Mouse (Mus musculus): ENCODE measurements around the gene Disc1. TPM values are rescaled to one million over a fixed set of nuclear protein-coding genes. Genes with fewer than 3 reads are reported as not detected.

Disc1 gene
- polyA plus RNA-seq, 1 experiment, result 1.1 TPM

- 49% methylated on average over 10 of the region's 10 CpGs for WGBS
- DNase-seq, result no peak
These were observed 80.9 kb downstream of the Disc1 start for GRCm38 (mm10) chr8:125134876-125135275.

GRCm38 (mm10) chr8:125139689-125140150, 85.7 kb downstream of the Disc1 start:
- TF ChIP-seq CTCF (IDR thresholded peaks at IDR 0.05; ENCODE audit: insufficient read depth, low read length) (no peak), POLR2A (IDR thresholded peaks at IDR 0.05; ENCODE audit: borderline replicate concordance, extremely low read depth, low read depth, low read length) (no peak)
- WGBS, result 82% methylated on average over 13 of the region's 13 CpGs
- Histone ChIP-seq H3K4me3 (replicated peaks; ENCODE audit: extremely low read depth, low read depth, low read length) (no peak overlapping the region), H3K4me1 (ENCODE audit: control insufficient read depth, insufficient read depth, low read length) (no peaks in the 10 kb centered on the region)
- DNase-seq, result no peak

More at GRCm38 (mm10) chr8:125134876-125135275, 80.9 kb downstream of the Disc1 start:
- Histone ChIP-seq H3K4me3 (replicated peaks; ENCODE audit: extremely low read depth, low read depth, low read length) (no peak overlapping the region), H3K4me1 (ENCODE audit: control insufficient read depth, insufficient read depth, low read length) (no peaks in the 10 kb centered on the region)
- TF ChIP-seq POLR2A (IDR thresholded peaks at IDR 0.05; ENCODE audit: borderline replicate concordance, extremely low read depth, low read depth, low read length), result no peak
- no peak for TF ChIP-seq CTCF (IDR thresholded peaks at IDR 0.05; ENCODE audit: insufficient read depth, low read length)

GRCm38 (mm10) chr8:125140965-125141364, 87.0 kb downstream of the Disc1 start:
- Histone ChIP-seq H3K4me3 (replicated peaks; ENCODE audit: extremely low read depth, low read depth, low read length) (no peak overlapping the region), H3K4me1 (ENCODE audit: control insufficient read depth, insufficient read depth, low read length) (no peaks in the 10 kb centered on the region)
- WGBS, result 72% methylated on average over 7 of the region's 7 CpGs
- TF ChIP-seq CTCF (IDR thresholded peaks at IDR 0.05; ENCODE audit: insufficient read depth, low read length) (no peak), POLR2A (IDR thresholded peaks at IDR 0.05; ENCODE audit: borderline replicate concordance, extremely low read depth, low read depth, low read length) (no peak)
- DNase-seq, result no peak

GRCm38 (mm10) chr8:125156863-125157640, 103.1 kb downstream of the Disc1 start:
- WGBS, result 87% methylated on average over 20 of the region's 20 CpGs
- TF ChIP-seq CTCF (IDR thresholded peaks at IDR 0.05; ENCODE audit: insufficient read depth, low read length), result no peak
- no peak for TF ChIP-seq POLR2A (IDR thresholded peaks at IDR 0.05; ENCODE audit: borderline replicate concordance, extremely low read depth, low read depth, low read length)

GRCm38 (mm10) chr8:125157641-125158005, 103.6 kb downstream of the Disc1 start:
- H3K4me3 ChIP-seq (replicated peaks; ENCODE audit: extremely low read depth, low read depth, low read length), result no peak overlapping the region
- 61% methylated on average over 5 of the region's 5 CpGs for WGBS
- no peak for DNase-seq
- TF ChIP-seq CTCF (IDR thresholded peaks at IDR 0.05; ENCODE audit: insufficient read depth, low read length) (no peak), POLR2A (IDR thresholded peaks at IDR 0.05; ENCODE audit: borderline replicate concordance, extremely low read depth, low read depth, low read length) (no peak)
- no peaks in the 10 kb centered on the region for H3K4me1 ChIP-seq (ENCODE audit: control insufficient read depth, insufficient read depth, low read length)

More at GRCm38 (mm10) chr8:125156863-125157640, 103.1 kb downstream of the Disc1 start:
- DNase-seq, result no peak
- H3K4me3 ChIP-seq (replicated peaks; ENCODE audit: extremely low read depth, low read depth, low read length), result no peak overlapping the region
- no peaks in the 10 kb centered on the region for H3K4me1 ChIP-seq (ENCODE audit: control insufficient read depth, insufficient read depth, low read length)

- WGBS, result 82% methylated on average over 12 of the region's 12 CpGs
- no peak for TF ChIP-seq CTCF (IDR thresholded peaks at IDR 0.05; ENCODE audit: insufficient read depth, low read length)
- TF ChIP-seq POLR2A (IDR thresholded peaks at IDR 0.05; ENCODE audit: borderline replicate concordance, extremely low read depth, low read depth, low read length), result no peak
- no peaks in the 10 kb centered on the region for H3K4me1 ChIP-seq (ENCODE audit: control insufficient read depth, insufficient read depth, low read length)
- H3K4me3 ChIP-seq (replicated peaks; ENCODE audit: extremely low read depth, low read depth, low read length), result no peak overlapping the region
- DNase-seq, result no peak
These were observed 105.4 kb downstream of the Disc1 start for GRCm38 (mm10) chr8:125159387-125159786.

GRCm38 (mm10) chr8:125163491-125163890, 109.5 kb downstream of the Disc1 start:
- no peak for TF ChIP-seq POLR2A (IDR thresholded peaks at IDR 0.05; ENCODE audit: borderline replicate concordance, extremely low read depth, low read depth, low read length)
- TF ChIP-seq CTCF (IDR thresholded peaks at IDR 0.05; ENCODE audit: insufficient read depth, low read length), result no peak
- DNase-seq, result no peak
- 83% methylated on average over 10 of the region's 10 CpGs for WGBS
- no peaks in the 10 kb centered on the region for H3K4me1 ChIP-seq (ENCODE audit: control insufficient read depth, insufficient read depth, low read length)
- no peak overlapping the region for H3K4me3 ChIP-seq (replicated peaks; ENCODE audit: extremely low read depth, low read depth, low read length)

- Histone ChIP-seq H3K4me3 (replicated peaks; ENCODE audit: extremely low read depth, low read depth, low read length) (no peak overlapping the region), H3K4me1 (ENCODE audit: control insufficient read depth, insufficient read depth, low read length) (no peaks in the 10 kb centered on the region)
- WGBS, result 81% methylated on average over 6 of the region's 6 CpGs
- no peak for DNase-seq
- TF ChIP-seq CTCF (IDR thresholded peaks at IDR 0.05; ENCODE audit: insufficient read depth, low read length) (no peak), POLR2A (IDR thresholded peaks at IDR 0.05; ENCODE audit: borderline replicate concordance, extremely low read depth, low read depth, low read length) (no peak)
These were observed 109.9 kb downstream of the Disc1 start for GRCm38 (mm10) chr8:125163906-125164305.

- DNase-seq, result peak; percentile 33
- no peak overlapping the region for H3K4me3 ChIP-seq (replicated peaks; ENCODE audit: extremely low read depth, low read depth, low read length)
- TF ChIP-seq POLR2A (IDR thresholded peaks at IDR 0.05; ENCODE audit: borderline replicate concordance, extremely low read depth, low read depth, low read length) (no peak), CTCF (IDR thresholded peaks at IDR 0.05; ENCODE audit: insufficient read depth, low read length) (peak; percentile 59)
- 71% methylated on average over 11 of the region's 11 CpGs for WGBS
- no peaks in the 10 kb centered on the region for H3K4me1 ChIP-seq (ENCODE audit: control insufficient read depth, insufficient read depth, low read length)
These were observed 111.8 kb downstream of the Disc1 start for GRCm38 (mm10) chr8:125165505-125166446.

All from lung, adult 2 months (tissue).